Mouse (Mus musculus): Measurements from ENCODE around the gene Sdk2.

GRCm38 (mm10) chr11:113931701-113932100, 135.1 kb downstream of the Sdk2 start:
- TF ChIP-seq GATA1 (IDR thresholded peaks at IDR 0.05; ENCODE audit: borderline replicate concordance, low read length) (no peak), CTCF (IDR thresholded peaks at IDR 0.05; ENCODE audit: low read depth, low read length) (no peak), TAL1 (conservative IDR thresholded peaks at IDR 0.05; ENCODE audit: low read depth, low read length) (no peak)

Data from G1E (cell line).